Mouse (Mus musculus) lung, postnatal 4 days (tissue): ENCODE results near the gene Alpk1.

Source experiments
- DNase-seq, 2 experiments: peaks; one replicate each; pipeline ENCODE4 v3.0.0; 2021

Gene Alpk1

DNA sequence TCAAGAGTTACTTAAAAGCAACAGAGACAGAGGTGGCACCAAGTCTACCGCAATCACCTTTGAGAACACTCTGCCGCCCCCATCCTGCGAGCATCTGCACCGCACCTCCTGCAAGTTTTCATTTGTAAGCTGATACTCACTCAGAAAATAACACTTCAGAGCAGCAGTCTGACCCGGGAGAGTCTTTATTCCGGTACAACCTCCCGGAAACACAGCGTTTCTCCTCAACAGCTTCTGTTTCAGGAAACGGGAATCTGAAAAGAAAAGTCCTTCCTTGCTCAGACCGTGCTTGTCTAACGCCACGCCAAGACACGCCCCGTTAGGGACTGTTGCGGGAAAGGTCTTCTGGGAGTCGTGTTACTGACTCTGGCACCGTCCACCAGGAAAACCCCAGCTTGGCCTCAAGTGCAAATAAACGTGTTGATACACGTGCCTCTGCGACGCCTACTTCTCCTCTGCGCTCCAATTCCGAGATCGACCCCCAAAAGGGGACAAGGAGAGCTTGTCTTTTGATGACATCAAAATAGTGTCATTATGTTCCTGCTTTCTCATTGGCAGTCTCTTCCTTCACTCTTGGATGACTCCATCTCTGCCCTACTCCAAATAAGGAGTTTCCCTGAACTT lies at the start of gene Alpk1:
Gene Alpk1 (minus strand): TSS at position 507 of the 624 bp plus-strand sequence.
- peak; percentile 80 to 84 for DNase-seq

DNA sequence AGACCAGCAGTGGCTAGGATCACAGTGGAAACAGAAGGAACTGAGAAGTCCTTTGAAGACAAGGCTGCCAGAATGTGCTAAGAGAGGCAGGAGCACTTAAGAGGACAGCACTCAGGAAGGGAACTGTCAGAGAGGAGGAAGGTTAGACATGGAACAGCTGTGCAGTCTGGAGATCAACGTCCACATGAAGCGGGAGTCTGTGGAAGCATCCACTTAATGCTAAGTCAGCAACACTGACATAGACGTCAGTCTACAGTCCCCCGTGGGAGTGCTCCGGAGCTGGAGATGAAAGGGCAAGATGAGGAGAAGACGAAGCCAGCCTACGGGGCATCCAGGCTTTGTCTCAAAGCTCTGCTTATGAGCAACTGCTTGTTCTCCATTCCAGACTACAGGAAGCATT lies 46.8 kb upstream of the Alpk1 start:
- peak; percentile 20 to 51 for DNase-seq

DNA sequence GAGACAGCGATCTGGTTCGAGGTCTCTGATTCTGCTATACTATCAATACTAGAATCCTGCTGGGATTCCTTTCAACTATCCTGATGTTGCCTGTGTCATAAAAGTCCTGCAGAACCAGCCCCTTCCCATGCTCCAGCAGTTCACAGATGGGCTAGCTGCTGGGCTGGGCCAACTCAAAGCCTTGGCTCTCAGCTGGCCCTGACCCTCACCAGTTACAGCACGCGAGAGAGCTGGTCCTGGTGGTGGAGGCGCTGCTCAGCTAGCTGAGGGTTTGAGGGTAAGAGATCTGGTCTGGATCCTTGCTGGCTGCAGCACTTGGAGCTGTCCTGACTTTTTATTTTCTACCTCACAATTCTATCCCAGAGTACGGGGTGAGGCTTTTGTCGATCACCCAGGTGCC lies 46.2 kb upstream of the Alpk1 start:
- no peak for DNase-seq

DNA sequence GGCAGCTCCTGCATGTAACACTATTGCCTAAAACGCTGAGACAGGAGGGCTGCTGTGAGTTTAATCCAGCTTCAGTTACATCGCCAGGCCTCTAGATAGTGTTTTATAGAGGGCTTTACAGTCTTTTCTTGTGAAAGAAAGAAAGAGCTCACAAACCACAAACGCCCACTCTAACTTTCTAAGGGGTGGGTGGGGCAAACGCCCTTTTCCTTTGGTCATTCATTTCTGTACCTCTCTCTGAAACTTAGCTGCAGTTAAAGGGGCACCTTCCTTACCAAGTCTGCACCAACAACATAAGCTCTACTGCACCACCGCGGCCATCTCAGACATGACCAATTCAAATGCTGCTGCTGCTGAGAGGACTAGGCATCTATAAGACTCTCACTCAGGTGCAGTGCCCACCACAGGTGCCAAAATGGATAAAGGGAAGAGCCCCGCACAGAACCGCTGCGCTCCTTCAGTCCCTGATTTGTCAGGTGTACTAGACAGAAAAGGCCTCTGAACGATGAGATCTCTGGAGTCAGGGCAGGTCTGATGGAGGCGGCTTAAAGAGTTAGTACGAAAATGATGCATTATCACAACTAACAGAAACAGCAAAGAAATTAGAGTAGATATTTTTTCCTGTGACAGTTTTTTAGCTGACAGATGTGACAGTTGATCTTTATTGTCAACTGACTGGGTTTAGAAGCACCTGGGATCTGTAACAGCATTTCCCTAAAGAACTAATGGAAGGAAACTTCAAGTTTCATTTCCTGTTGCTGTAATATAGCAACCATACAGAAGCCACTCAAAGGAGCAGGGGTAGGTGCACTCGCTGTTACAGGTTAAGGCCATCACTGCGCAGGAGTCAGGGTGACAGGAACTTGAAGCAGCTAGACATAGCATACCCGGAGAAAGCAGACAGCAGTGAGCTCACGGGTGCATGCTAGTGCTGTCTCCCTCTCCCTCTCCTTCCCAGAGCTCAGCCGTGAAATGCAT lies 43.8 kb upstream of the Alpk1 start:
- DNase-seq, result no peak

DNA sequence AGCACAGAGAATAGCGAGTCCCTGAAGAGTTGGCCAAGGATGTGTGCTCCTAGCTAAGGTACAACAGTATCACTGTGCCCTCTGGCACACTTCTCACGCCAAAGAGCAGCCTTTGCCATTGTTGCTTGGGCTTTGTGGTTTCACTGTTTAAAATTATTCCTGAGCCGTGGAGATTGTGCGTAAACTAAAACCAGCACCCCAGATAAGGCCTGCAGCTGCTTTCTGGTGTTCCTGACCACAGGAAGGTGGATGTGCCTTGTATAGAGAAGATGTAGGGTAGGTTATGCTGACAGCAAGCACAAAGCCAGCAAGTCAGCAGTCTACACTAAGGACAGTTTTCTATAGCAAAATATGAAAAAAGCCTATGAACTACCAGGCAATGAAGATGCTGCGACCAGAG lies 40.9 kb upstream of the Alpk1 start:
- DNase-seq, result no peak

DNA sequence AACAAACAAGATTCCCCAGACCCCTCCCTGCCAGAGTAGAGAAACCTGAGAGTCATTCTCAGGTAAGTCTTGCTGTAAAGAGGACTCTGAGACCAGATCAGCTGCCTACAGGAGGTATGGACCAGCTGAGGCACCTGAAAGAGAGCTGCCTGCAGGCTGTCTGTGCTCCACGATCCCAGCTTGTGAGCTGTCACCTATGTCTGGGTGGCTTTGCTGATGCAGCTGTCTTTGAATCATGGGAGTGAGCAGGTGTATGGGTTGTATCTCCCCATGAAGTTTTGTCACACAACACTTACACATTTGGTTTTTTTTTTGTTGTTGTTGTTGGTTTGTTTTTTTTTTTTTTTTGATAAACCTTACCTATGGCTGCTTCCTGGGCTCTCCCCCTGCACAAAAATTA lies 40.1 kb upstream of the Alpk1 start:
- no peak for DNase-seq

DNA sequence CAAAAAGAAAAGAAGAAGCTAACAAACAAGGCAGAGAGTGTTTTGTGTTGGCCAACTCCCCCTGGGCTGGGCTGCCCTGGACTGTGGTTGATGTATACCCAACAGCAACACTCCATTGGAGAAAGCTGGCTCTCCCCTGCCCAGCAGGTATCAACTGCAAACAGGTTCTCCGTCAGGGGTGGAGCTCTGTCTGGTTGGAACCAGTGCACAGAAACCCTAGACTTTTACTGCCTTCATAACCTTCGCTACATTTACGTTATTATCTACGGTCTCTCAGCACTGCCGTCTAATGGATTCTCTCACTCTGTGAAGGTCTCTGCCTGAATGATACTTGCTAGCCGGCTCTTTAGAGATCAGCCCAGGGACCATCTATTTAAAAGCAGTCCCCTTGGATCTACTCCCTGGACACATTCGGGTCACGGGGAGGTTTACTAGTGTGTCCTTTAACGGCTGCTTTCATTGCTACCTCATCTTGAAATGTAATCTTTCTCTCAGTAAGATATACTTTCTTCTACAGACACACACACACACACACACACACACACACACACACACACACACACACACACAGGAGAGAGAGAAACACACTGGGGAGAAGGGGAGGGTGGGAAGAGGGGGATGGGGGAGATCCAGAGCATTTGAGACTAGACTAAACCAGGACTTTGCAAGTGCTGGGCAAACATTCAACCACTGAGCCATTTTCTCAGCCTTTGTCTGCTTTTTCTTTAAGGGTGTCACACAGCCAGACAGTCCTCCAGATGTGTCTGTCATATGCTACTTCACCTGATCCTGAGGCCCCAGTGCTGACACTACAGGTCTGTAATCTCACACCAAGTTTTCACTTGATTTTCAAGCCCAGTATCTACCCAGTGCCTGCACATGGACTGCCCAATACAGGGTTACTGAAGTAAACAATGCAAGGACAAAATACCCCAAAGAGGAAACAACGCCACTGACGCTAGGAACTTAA lies 38.7 kb upstream of the Alpk1 start:
- DNase-seq, result no peak

DNA sequence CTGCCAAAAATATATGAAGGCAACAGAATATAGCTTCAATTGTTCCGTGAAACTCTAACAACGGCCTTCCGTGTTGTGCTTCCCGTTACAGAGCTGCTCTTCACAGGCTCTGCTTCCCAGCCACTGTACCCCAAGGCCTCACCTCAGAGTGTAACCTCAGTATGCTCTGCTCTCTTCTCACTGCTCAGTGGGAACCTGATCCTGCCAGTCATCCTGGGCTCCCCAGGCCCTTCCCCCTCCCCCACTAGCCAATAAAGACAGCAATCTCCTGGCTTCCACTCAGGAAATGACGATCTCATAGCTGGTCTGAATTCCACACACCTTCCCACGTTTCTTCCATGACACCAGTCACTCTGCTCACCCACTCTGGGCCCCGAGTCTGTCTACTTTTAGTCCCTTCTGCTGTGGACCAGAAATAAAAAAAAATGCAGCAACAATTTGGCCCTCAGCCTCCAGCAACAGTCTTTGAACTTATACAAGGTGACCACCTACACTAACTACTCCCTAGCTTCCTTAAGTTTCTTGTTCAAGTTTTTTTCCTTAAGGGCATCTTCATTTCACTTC lies 36.9 kb upstream of the Alpk1 start:
- no peak for DNase-seq

DNA sequence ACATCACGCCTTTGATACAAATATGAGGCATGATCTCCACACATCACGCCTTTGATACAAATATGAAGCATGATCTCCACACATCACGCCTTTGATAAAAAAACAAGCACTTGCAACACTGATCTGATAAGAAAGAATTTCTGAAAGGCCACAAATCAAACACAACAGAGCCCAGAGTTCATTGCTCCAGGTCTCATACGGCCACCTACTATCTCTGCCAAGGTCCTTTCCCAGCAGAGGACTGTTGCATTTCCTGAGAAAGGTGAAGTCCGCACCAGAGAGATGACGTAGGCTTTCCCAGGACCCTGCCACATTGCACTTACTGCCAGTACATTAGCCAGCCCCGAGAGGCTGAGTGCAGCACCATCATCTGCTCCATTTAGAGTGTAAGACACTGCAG lies 28.8 kb upstream of the Alpk1 start:
- DNase-seq, result no peak

DNA sequence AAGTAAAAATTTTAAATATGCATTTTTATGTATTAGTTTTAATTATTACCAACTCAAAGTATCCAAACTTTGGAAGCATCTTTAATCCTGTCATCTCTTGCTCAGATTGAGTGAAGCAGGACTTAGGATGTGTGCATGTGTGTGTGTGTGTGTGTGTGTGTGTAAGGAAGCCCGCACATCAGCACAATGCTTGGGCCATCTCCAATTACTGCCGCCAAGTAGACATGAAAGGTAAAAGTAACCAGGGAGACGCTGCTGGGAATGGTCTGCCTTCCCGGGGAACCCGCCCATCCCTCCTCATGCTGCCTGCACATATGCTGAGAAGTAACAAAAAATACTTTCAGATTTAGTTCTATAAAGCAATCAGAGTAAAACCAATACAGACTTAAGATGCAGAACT lies 27.5 kb upstream of the Alpk1 start:
- DNase-seq, result no peak

DNA sequence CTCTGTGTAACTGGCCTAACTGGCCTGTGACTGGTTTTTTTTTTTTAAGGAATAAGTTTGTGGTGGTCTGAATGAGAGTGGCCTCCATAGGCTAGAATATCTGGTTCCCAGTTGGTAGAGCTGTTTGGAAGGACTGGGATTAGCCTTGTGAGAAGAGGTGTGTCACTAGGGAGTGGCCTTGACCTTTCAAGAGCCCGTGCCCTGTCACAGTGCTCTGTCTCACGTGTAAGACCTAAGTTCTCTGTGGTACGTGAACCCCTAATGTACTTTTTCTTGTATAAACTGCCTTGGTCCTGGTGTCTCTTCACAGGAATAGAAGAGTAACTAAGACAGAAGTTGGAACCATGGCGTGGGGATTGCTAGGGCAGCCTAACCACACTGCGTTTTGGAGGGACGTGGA lies 25.7 kb upstream of the Alpk1 start:
- no peak for DNase-seq

DNA sequence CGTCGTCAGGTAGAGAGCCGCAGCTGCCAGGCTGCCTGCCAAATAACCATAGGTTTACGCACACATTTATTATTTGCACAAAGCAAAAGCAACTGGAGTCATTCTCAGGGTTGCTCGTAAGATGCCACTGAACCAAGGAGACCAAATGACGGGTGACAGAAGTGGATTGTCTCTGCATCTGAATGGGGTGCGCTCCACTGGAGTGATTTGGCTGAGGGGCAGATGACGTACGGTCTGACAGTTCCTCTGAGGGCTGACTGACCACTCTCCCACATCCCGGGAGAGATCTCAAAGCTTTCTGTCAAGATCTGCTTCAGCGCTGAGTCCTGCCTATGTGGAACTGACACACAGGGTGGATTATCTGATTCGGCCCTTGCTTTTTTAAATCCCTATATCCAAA lies 24.7 kb upstream of the Alpk1 start:
- DNase-seq, result no peak

DNA sequence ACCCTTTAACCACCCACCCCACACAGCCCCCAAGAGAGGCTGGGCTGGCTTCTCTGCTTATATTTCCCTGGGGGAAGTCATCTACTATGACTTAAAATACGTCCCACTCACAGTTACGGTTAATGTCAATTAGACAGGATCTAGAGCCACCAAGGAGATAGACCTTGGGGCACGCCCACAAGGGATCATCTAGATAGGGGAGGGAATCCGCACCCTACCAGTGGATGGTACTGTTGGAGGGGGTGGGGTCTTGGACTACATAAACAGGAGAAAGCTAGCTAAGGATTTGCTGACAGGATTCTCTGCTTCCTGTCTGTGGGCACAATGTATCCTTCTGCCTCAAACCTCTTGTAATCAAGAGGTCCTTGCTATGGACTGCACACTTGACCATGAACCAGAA lies 24.1 kb upstream of the Alpk1 start:
- DNase-seq, result no peak

DNA sequence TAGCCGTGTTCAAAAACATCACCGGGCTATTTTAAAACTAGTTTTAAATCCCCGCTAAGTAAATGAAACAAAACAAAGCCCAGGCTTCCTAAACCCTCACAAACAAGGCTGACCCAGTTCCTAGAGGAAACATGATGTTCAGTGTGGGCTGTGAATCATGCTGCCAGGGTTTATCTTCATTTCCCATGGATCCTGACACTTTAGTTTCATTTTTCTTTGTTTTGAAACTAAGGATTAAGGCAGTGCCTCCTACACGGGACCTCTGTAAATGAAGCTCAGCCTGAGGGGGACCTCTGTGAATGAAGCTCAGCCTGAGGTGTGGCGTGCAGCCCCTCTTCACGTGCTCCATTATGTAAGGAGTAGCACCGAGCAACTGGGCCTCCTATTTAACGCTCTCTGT lies 22.5 kb upstream of the Alpk1 start:
- DNase-seq, result no peak

DNA sequence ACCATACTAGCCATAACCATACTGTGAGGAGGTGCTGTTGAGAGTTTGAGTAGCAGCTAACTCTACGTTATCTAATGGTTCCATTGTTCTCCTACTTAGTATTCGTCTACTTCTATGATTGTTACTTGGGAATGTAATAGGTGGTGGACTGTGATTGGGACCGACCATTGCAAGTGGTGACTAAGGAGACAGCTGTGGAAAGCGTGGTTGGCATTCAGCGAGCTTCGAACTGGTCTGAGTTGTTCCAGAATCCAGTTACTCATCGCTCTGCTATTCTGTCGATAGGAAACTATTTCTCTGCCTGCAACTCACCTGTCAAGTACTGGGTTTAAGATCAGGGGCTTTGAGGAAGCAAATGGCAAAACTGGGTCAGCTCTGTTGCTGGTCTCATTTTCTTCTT lies 20.8 kb upstream of the Alpk1 start:
- no peak for DNase-seq

DNA sequence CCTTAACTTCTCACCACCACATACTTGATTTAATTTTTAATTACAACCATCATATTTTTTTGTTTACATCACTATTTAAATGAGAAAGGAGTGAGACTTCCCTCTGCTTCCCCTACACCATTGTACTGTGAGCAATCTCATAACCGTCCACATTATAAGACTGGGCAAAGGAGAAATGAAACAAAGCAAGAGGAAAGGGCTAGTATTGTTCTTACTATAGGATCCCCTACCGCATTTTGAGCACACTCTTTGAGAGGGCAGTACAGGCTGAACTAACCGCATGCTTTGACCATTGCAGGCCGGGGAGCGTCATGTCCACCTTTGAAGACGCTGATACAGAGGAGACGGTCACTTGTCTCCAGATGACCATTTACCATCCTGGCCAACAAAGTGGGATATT lies 15.9 kb upstream of the Alpk1 start:
- no peak for DNase-seq

DNA sequence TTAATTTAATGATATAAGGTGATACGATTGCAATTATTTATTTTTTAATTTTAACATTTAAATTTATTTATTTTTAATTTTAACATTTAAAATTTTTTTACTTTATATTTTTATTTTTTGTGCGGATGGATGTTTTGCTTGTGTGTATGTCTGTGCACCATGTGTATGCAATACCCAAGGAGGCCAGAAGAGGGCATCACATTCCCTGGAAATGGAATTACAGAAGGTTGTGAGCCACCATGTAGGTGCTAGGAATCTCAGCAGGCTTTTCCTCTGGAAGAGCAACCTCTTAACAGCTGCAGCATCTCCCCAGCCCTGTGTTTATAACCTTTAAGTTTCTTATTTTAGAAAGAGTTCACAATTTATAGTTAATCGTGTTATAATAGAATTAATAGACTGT lies 15.4 kb upstream of the Alpk1 start:
- DNase-seq, result no peak

DNA sequence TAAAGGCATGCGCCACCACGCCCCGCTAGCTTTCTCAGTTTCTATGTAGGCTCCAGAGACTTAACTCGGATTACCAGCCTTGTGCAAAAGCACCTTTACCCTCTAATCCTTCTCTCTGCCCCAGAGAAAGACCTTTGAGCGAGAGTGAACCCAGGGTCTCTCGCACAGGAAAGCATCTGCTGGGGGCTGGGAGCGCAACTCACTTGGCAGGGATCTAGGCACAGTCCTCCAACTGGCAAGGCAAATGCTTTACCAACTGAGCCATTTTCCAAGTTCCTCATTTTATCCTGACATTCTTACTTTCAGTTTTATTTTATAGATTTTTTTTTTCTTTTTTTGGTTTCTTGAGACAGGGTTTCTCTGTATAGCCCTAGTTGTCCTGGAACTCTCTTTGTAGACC lies 12.7 kb upstream of the Alpk1 start:
- no peak for DNase-seq

DNA sequence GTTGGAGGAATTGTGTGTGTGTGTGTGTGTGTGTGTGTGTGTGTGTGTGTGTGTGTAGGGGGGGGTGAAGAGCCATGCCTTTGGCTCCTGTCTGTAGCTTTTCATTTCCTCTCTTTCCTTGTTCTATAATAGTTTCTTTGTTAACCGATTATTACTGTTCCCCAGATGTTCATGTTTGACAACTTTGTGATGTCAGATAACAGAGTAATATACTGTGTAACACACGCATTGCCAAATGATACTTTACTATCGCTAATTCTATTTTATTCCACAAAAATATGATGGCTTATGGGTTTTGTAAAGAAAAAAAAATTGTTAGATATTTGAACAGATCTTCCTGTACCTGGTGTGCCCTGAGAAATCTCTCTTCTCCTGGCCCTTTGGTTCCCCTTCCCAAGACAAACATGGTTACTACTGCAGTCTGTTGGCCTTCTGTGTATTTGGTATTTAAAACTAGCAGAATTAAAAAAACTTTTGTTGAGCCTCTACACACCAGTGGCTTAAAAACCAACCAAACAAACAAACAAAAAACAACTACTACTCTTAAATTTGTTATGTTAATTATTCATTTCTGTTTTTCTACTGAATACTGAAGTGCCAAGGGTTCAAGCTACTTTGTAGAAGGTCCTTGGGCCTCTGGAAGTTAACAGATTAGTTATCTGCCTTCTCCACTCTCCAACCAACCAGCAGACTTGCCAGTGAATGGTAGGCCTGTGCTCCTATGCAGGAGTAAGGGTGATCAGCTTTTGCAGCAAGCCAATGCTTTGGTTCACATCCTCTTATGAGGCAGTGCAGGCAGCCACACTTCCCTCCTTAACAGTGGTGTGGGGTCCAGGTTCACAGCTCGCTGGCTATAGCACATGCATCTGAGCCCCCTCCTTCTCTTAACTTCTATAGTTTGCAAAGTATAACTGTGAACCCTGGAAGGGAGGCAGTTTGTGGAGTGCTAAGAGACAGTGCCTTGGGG lies 11.6 kb upstream of the Alpk1 start:
- no peak for DNase-seq

DNA sequence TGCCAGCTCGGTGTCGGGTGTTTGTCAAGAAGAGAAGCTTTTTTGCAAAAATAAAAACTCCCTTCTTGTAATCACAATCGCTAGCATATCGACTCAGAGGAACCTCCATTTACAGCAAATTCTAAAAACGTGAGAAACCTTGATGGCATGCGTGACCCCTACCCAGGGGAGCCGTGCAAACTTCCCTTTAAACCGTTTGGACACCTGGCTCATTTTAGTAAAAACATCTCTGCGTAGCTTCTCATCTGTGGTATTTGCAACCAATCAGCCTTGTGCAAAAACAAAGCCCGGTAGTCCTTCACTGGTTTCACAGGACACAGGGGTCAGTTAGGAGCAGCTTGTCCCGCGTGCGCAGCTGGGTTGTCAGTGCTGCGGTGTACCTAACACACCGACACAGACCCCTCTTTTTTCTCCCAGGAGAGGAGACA lies 10.7 kb upstream of the Alpk1 start:
- peak in 1 of 2 experiments; percentile 18 for DNase-seq

DNA sequence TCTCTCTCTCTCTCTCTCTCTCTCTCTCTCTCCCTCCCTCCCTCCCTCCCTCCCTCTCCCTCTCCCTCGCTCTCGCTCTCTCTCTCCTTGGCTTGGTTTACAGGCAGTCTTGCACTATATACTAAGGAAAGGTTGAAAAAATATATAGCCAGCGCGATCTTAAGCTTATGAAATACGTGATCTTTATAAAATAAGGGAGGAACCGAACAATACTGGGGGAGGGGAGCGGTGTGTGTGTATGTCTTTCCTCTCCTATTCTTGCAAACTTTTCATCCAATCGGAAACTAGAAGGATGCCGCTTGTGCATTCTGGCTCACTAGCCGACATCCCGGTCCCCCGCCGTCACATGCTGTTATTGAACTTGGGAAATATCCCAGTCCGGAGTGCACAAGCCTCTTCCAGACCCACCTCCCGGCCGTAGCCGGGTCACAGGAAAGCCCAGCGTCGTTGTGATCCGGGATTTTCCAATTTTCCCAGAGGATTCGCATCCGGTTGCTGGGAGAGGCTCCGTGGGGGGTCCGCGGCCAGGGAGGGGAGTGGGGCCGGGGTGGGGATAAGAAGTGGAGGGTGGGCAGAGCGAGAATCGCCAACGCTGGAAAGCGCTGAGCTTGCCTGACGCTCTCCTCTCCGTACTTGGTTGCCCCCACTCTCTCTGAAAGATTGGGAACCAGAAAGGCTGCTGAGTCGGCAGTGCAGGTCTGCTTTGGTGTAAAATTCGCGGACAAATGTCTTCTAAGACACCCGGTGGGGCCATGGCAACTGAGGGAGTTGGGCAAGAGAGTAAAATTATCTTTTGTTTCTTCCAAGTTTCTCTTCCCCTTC lies 10.1 kb upstream of the Alpk1 start:
- peak; percentile 41 to 51 for DNase-seq
